Mouse (Mus musculus): ENCODE measurements around the gene Sap30l. TPM values are rescaled to one million over a fixed set of nuclear protein-coding genes. Genes with fewer than 3 reads are reported as not detected.
"Not testable (repeated sequence)": the region's sequence is repeated elsewhere in the genome, so short reads cannot be mapped to it uniquely, and the experiment has no call there.

The Sap30l gene
- polyA plus RNA-seq, 1 experiment from 2014 or later, result 17.3 TPM

- H3K9me3 ChIP-seq (replicated peaks); ATAC-seq (ENCODE audit: insufficient number of reproducible peaks, low FRiP score); H3K27ac ChIP-seq (ENCODE audit: poor library complexity, severe bottlenecking); H3K4me3 ChIP-seq; H3K9ac ChIP-seq; H3K4me2 ChIP-seq; H3K36me3 ChIP-seq: not testable (repeated sequence)
- WGBS, result 87% methylated on average over 2 of the region's 2 CpGs
- peaks cover 13% of the 10 kb centered on the region; the same call in 1 of the 2 replicates for H3K27me3 ChIP-seq (replicated peaks)
- H3K4me1 ChIP-seq (replicated peaks), result peaks cover 43% of the 10 kb centered on the region
Observed at GRCm38 (mm10) chr11:57823159-57823558, 21.7 kb downstream of the Sap30l start.

- 55% methylated on average over 7 of the region's 7 CpGs for WGBS
- H3K36me3 ChIP-seq, result no peaks in the 10 kb centered on the region
- no peak overlapping the region for H3K4me2 ChIP-seq
- ATAC-seq (ENCODE audit: insufficient number of reproducible peaks, low FRiP score), result no peak
- H3K9ac ChIP-seq, result no peak overlapping the region
- peaks cover 13% of the 10 kb centered on the region; the same call in 1 of the 2 replicates for H3K27me3 ChIP-seq (replicated peaks)
- H3K27ac ChIP-seq (ENCODE audit: poor library complexity, severe bottlenecking), result no peak overlapping the region
- H3K4me1 ChIP-seq (replicated peaks), result peaks cover 47% of the 10 kb centered on the region
- H3K4me3 ChIP-seq, result no peak overlapping the region
- no peaks in the 10 kb centered on the region for H3K9me3 ChIP-seq (replicated peaks)
Observed at GRCm38 (mm10) chr11:57823714-57824113, 22.3 kb downstream of the Sap30l start.

GRCm38 (mm10) chr11:57825234-57825633 is 23.8 kb downstream of the Sap30l start:
- H3K9ac ChIP-seq; H3K27ac ChIP-seq (ENCODE audit: poor library complexity, severe bottlenecking); H3K4me3 ChIP-seq; H3K4me2 ChIP-seq; H3K9me3 ChIP-seq (replicated peaks); ATAC-seq (ENCODE audit: insufficient number of reproducible peaks, low FRiP score); H3K36me3 ChIP-seq: not testable (repeated sequence)
- 55% methylated on average over 11 of the region's 11 CpGs for WGBS
- Histone ChIP-seq H3K4me1 (replicated peaks) (peaks cover 32% of the 10 kb centered on the region), H3K27me3 (replicated peaks) (peaks cover 23% of the 10 kb centered on the region)

- Histone ChIP-seq H3K4me1 (replicated peaks) (peaks cover 28% of the 10 kb centered on the region), H3K9me3 (replicated peaks) (no peaks in the 10 kb centered on the region), H3K4me3 (peak overlapping the region; percentile 60), H3K9ac (peak overlapping the region; percentile 80), H3K27me3 (replicated peaks) (peaks cover 43% of the 10 kb centered on the region), H3K4me2 (peak overlapping the region; percentile 80), H3K36me3 (no peaks in the 10 kb centered on the region), H3K27ac (ENCODE audit: poor library complexity, severe bottlenecking) (peak overlapping the region; percentile 76)
- no peak for ATAC-seq (ENCODE audit: insufficient number of reproducible peaks, low FRiP score)
- WGBS, result under 1% methylated on average over 41 of the region's 41 CpGs
Observed at GRCm38 (mm10) chr11:57827048-57827914, 25.8 kb downstream of the Sap30l start.

- Histone ChIP-seq H3K27ac (ENCODE audit: poor library complexity, severe bottlenecking) (peak overlapping the region; percentile 76), H3K27me3 (replicated peaks) (peaks cover 50% of the 10 kb centered on the region), H3K4me3 (peak overlapping the region; percentile 60), H3K4me1 (replicated peaks) (peaks cover 36% of the 10 kb centered on the region), H3K9me3 (replicated peaks) (no peaks in the 10 kb centered on the region), H3K9ac (peak overlapping the region; percentile 80), H3K36me3 (no peaks in the 10 kb centered on the region), H3K4me2 (peak overlapping the region; percentile 80)
- WGBS, result under 1% methylated on average over 33 of the region's 33 CpGs
- no peak for ATAC-seq (ENCODE audit: insufficient number of reproducible peaks, low FRiP score)
Observed at GRCm38 (mm10) chr11:57827915-57828545, 26.6 kb downstream of the Sap30l start.

GRCm38 (mm10) chr11:57828955-57829870 is 27.8 kb downstream of the Sap30l start:
- no peak for ATAC-seq (ENCODE audit: insufficient number of reproducible peaks, low FRiP score)
- Histone ChIP-seq H3K27me3 (replicated peaks) (peaks cover 61% of the 10 kb centered on the region), H3K4me2 (peak overlapping the region; percentile 80), H3K9me3 (replicated peaks) (no peaks in the 10 kb centered on the region), H3K4me3 (peak overlapping the region; percentile 60), H3K4me1 (replicated peaks) (peaks cover 40% of the 10 kb centered on the region), H3K27ac (ENCODE audit: poor library complexity, severe bottlenecking) (peak overlapping the region; percentile 28; the same call in 1 of the 2 replicates), H3K36me3 (no peaks in the 10 kb centered on the region), H3K9ac (peak overlapping the region; percentile 80)
- WGBS, result 5% methylated on average over 53 of the region's 53 CpGs

GRCm38 (mm10) chr11:57829871-57830775 is 28.7 kb downstream of the Sap30l start:
- WGBS, result 24% methylated on average over 17 of the region's 17 CpGs
- Histone ChIP-seq H3K4me3 (peak overlapping the region; percentile 60), H3K4me1 (replicated peaks) (peaks cover 40% of the 10 kb centered on the region), H3K27me3 (replicated peaks) (peaks cover 68% of the 10 kb centered on the region), H3K9ac (peak overlapping the region; percentile 80), H3K36me3 (no peaks in the 10 kb centered on the region), H3K27ac (ENCODE audit: poor library complexity, severe bottlenecking) (peak overlapping the region; percentile 80; the same call in 1 of the 2 replicates), H3K4me2 (peak overlapping the region; percentile 80), H3K9me3 (replicated peaks) (no peaks in the 10 kb centered on the region)
- ATAC-seq (ENCODE audit: insufficient number of reproducible peaks, low FRiP score), result no peak

GRCm38 (mm10) chr11:57831281-57831781 is 29.9 kb downstream of the Sap30l start:
- Histone ChIP-seq H3K27ac (ENCODE audit: poor library complexity, severe bottlenecking) (peak overlapping the region; percentile 80), H3K4me3 (peak overlapping the region; percentile 60), H3K4me1 (replicated peaks) (peaks cover 50% of the 10 kb centered on the region), H3K9me3 (replicated peaks) (no peaks in the 10 kb centered on the region), H3K27me3 (replicated peaks) (peaks cover 80% of the 10 kb centered on the region), H3K9ac (peak overlapping the region; percentile 80), H3K36me3 (no peaks in the 10 kb centered on the region), H3K4me2 (peak overlapping the region; percentile 61)
- 4% methylated on average over 31 of the region's 31 CpGs for WGBS
- ATAC-seq (ENCODE audit: insufficient number of reproducible peaks, low FRiP score), result no peak

GRCm38 (mm10) chr11:57831861-57832260 is 30.4 kb downstream of the Sap30l start:
- Histone ChIP-seq H3K36me3 (no peaks in the 10 kb centered on the region), H3K4me2 (peak overlapping the region; percentile 61), H3K9ac (peak overlapping the region; percentile 80), H3K27ac (ENCODE audit: poor library complexity, severe bottlenecking) (peak overlapping the region; percentile 80), H3K4me1 (replicated peaks) (peaks cover 52% of the 10 kb centered on the region), H3K4me3 (peak overlapping the region; percentile 60), H3K27me3 (replicated peaks) (peaks cover 82% of the 10 kb centered on the region), H3K9me3 (replicated peaks) (no peaks in the 10 kb centered on the region)
- WGBS, result 12% methylated on average over 16 of the region's 16 CpGs
- ATAC-seq (ENCODE audit: insufficient number of reproducible peaks, low FRiP score), result peak; percentile 62; the same call in 1 of the 2 replicates
